Mouse (Mus musculus): ENCODE results near the gene Rbm44.

GRCm38 (mm10) chr1:91187786-91188640 lies 43.1 kb downstream of the Rbm44 start:
- no peak for TF ChIP-seq FLI1 (IDR thresholded peaks at IDR 0.05; ENCODE audit: low read length)
- TF ChIP-seq GATA1 (IDR thresholded peaks at IDR 0.05; ENCODE audit: borderline replicate concordance, low read length) = peak; percentile 41; the same call in 1 of the 3 replicates

Data from megakaryocyte, embryonic 14.5 days (primary cell).